Mouse (Mus musculus): ENCODE results near the gene Snx25. TPM values are rescaled to one million over a fixed set of nuclear protein-coding genes. Genes with fewer than 3 reads are reported as not detected.
A peak's percentile ranks its signal among the peaks of the same experiment; 100 is the strongest.

The Snx25 gene
- polyA plus RNA-seq, 1 experiment from 2014 or later = 5.8 TPM

DNA sequence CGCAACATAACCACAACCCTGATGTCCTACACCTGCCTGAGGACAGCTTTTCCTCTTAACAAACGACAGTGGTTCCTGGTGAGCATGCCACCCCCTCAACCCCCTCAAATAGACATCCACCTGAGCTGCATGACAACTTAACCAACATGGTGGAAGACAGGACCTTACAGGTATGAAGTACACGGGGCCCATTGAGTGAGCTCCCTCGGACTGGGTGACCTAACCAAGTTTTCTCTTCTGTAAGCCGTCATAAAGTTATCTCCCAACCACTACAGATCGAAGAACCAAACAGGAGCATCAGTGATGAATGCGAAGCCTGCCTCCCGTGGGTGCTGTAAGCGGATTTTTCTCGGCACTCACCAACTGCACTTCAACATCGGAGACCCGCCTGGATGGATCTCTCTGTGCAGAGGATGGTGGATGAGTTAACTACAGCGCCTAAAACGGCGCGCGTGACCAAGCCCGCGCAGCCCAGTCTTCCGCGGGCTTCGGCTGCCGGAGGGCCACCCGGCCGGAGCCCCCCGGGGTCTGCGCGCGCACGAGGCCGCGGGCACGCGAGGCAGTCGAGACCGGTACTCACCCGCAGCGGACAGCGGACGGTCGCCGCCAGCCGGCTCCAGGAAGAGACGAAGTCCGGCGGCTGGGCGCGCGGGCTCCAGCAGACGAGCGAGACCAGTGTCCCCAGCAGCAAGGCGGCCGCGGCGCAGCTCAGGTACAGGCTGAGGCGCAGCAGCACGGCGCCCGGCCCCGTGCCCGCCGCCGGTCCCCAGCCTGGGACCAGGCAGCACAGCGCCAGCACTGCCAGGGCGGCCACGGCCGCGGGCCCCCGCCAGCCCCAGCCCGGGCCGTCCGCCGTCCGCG lies 527 bp downstream of the Snx25 start, which contains the start of gene Cfap97:
Cfap97 (plus strand) TSS at position 570 of the 861 bp plus-strand sequence.
- H3K9ac ChIP-seq = peak within 1 kb of the TSS; percentile 93
- peak within 1 kb of the TSS; percentile 92 for H3K4me3 ChIP-seq
- 0 out of 2 replicates have a peak, but pooled peaks cover 6% of the 10 kb centered on the region for H3K27me3 ChIP-seq (replicated peaks)
- H3K27ac ChIP-seq (ENCODE audit: poor library complexity, severe bottlenecking) = peak within 1 kb of the TSS; percentile 62
- H3K36me3 ChIP-seq = no peaks in the 10 kb centered on the region
- peak; percentile 80 for ATAC-seq (ENCODE audit: insufficient number of reproducible peaks, low FRiP score)
- peaks cover 22% of the 10 kb centered on the region for H3K4me1 ChIP-seq (replicated peaks)
- peak within 1 kb of the TSS; percentile 95 for H3K4me2 ChIP-seq
- H3K9me3 ChIP-seq (replicated peaks) = no peaks in the 10 kb centered on the region
- 2% methylated on average over 73 of the region's 75 CpGs for WGBS

DNA sequence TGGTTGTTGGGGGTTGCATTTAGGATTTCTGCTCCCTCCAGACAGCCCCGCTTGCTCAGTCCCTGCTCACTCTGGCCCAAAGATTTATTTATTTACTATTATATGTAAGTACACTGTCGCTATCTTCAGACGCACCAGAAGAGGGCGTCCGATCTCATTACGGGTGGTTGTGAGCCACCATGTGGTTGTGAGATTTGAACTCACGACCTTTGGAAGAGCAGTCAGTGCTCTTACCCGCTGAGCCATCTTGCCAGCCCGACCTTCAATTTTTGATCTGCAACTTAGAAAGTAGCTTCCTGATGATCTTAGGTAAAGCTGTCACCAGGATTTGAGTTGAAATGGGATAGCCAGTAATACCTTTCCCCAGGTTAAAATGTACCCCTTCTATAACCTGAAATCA lies 2.2 kb downstream of the Snx25 start:
- H3K4me2 ChIP-seq = no peak overlapping the region
- H3K4me1 ChIP-seq (replicated peaks) = peaks cover 26% of the 10 kb centered on the region
- H3K4me3 ChIP-seq = no peak overlapping the region
- H3K9ac ChIP-seq = no peak overlapping the region
- no peaks in the 10 kb centered on the region for H3K9me3 ChIP-seq (replicated peaks)
- H3K36me3 ChIP-seq = no peaks in the 10 kb centered on the region
- H3K27me3 ChIP-seq (replicated peaks) = 0 out of 2 replicates have a peak, but pooled peaks cover 6% of the 10 kb centered on the region
- H3K27ac ChIP-seq (ENCODE audit: poor library complexity, severe bottlenecking) = no peak overlapping the region
- 80% methylated on average over 9 of the region's 9 CpGs for WGBS
- ATAC-seq (ENCODE audit: insufficient number of reproducible peaks, low FRiP score) = no peak

DNA sequence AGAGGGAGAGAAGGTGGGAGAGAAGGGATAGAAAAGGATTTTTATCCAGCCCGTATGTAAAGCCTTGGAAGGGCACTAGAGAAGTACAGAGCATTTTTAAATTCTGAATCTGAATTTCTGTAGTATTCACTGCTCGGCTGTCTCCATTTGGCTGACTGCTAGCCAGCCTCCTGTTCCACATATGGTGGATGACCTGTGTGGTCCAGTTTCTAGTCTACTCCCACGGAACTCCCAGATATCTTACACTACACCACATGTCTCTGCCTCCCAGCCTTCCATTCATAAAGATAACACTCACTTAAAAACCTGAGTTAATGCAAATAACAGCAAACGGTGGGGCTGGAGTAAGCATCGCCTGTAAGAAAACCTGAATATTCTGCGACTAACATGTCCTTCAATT lies 2.7 kb downstream of the Snx25 start:
- no peak overlapping the region for H3K4me3 ChIP-seq
- H3K9me3 ChIP-seq (replicated peaks) = no peaks in the 10 kb centered on the region
- no peaks in the 10 kb centered on the region for H3K36me3 ChIP-seq
- H3K4me2 ChIP-seq = no peak overlapping the region
- H3K4me1 ChIP-seq (replicated peaks) = peaks cover 26% of the 10 kb centered on the region
- WGBS = 75% methylated on average over 6 of the region's 6 CpGs
- no peak overlapping the region for H3K27ac ChIP-seq (ENCODE audit: poor library complexity, severe bottlenecking)
- H3K27me3 ChIP-seq (replicated peaks) = 0 out of 2 replicates have a peak, but pooled peaks cover 2% of the 10 kb centered on the region
- no peak overlapping the region for H3K9ac ChIP-seq
- no peak for ATAC-seq (ENCODE audit: insufficient number of reproducible peaks, low FRiP score)

DNA sequence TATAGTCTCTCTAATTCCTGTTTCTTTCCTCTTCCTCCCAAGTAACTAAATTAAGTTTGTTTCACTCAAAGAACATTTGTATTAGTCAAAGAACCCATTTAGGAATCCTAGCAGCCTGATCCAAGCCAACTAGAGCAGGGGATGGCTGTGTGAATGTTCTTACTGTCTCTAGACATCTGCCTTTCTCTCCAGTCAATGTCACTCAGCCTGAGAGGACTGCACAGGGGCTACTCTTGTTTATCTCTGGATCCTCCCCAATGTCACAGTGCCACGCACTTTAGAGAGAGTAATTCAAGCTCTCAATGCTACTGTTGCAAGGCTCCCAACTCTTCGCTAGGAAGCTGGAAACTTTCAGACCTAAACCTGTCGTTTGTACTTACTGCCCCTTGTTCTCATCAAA lies 5.8 kb downstream of the Snx25 start:
- H3K27me3 ChIP-seq (replicated peaks) = no peaks in the 10 kb centered on the region
- no peaks in the 10 kb centered on the region for H3K9me3 ChIP-seq (replicated peaks)
- peaks cover 31% of the 10 kb centered on the region for H3K4me1 ChIP-seq (replicated peaks)
- no peak for ATAC-seq (ENCODE audit: insufficient number of reproducible peaks, low FRiP score)
- WGBS = 14% methylated on average over 3 of the region's 3 CpGs
- H3K27ac ChIP-seq (ENCODE audit: poor library complexity, severe bottlenecking) = no peak overlapping the region
- 0 out of 2 replicates have a peak overlapping the region, but pooled peaks have one; percentile 3 for H3K4me2 ChIP-seq
- 0 out of 2 replicates have a peak overlapping the region, but pooled peaks have one; percentile 13 for H3K9ac ChIP-seq
- no peaks in the 10 kb centered on the region for H3K36me3 ChIP-seq
- H3K4me3 ChIP-seq = no peak overlapping the region

DNA sequence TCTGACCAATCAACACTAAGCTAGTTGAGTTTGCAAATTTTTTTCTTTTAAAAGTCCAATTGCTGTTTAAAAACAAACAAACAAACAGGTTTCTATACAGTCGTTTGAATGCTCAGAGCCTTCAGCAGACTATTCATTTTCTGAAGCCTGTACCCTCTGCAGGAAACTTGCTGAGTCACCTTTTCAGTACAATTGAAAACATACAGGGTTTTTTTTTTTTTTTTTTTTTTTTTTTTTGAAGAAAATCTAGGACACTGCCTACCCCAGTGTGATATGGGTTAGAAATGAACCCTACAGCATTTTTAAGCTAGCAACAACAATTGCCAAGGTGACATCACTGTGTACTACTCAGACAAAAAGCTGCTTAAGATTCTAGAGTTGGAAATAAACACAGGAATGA lies 8.0 kb downstream of the Snx25 start:
- Histone ChIP-seq H3K9ac (no peak overlapping the region), H3K27me3 (replicated peaks) (no peaks in the 10 kb centered on the region), H3K4me3 (no peak overlapping the region), H3K4me2 (no peak overlapping the region), H3K27ac (ENCODE audit: poor library complexity, severe bottlenecking) (no peak overlapping the region), H3K9me3 (replicated peaks) (no peaks in the 10 kb centered on the region), H3K4me1 (replicated peaks) (peaks cover 25% of the 10 kb centered on the region), H3K36me3 (no peaks in the 10 kb centered on the region)
- peak; percentile 72; the same call in 1 of the 2 replicates for ATAC-seq (ENCODE audit: insufficient number of reproducible peaks, low FRiP score)
- WGBS = 32% methylated on average over 1 of the region's 1 CpGs

DNA sequence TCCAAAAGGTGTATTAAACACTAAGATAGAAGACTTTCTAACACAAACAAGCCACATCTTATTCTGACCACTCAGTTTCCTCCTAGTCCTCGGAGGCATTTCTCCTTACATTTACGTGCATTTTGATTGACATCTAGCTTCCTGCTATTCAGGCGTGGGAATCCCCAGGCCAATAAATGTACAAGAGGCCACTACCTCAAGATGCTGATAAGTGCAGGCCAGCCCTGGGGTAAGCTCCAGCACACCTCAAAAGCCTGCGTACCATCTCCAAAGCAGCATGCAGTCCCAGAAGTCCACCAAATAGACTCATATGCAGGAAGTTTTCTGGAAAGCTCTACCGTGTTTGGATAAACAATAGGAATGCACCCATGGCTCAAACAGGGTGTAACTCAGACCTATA lies 8.5 kb downstream of the Snx25 start:
- no peak for ATAC-seq (ENCODE audit: insufficient number of reproducible peaks, low FRiP score)
- no peak overlapping the region for H3K27ac ChIP-seq (ENCODE audit: poor library complexity, severe bottlenecking)
- no peaks in the 10 kb centered on the region for H3K36me3 ChIP-seq
- no peaks in the 10 kb centered on the region for H3K27me3 ChIP-seq (replicated peaks)
- H3K9me3 ChIP-seq (replicated peaks) = no peaks in the 10 kb centered on the region
- H3K4me2 ChIP-seq = no peak overlapping the region
- WGBS = 49% methylated on average over 5 of the region's 5 CpGs
- H3K4me1 ChIP-seq (replicated peaks) = peaks cover 25% of the 10 kb centered on the region
- no peak overlapping the region for H3K9ac ChIP-seq
- H3K4me3 ChIP-seq = no peak overlapping the region

- no peak for ATAC-seq (ENCODE audit: insufficient number of reproducible peaks, low FRiP score)
- H3K27ac ChIP-seq (ENCODE audit: poor library complexity, severe bottlenecking) = no peak overlapping the region
- WGBS = 89% methylated on average over 4 of the region's 4 CpGs
- H3K4me2 ChIP-seq = no peak overlapping the region
- no peak overlapping the region for H3K9ac ChIP-seq
- no peak overlapping the region for H3K4me3 ChIP-seq
- no peaks in the 10 kb centered on the region for H3K27me3 ChIP-seq (replicated peaks)
- no peaks in the 10 kb centered on the region for H3K9me3 ChIP-seq (replicated peaks)
- peaks cover 27% of the 10 kb centered on the region for H3K4me1 ChIP-seq (replicated peaks)
- H3K36me3 ChIP-seq = no peaks in the 10 kb centered on the region
Measured at GRCm38 (mm10) chr8:46142498-46143081, 9.4 kb downstream of the Snx25 start.

DNA sequence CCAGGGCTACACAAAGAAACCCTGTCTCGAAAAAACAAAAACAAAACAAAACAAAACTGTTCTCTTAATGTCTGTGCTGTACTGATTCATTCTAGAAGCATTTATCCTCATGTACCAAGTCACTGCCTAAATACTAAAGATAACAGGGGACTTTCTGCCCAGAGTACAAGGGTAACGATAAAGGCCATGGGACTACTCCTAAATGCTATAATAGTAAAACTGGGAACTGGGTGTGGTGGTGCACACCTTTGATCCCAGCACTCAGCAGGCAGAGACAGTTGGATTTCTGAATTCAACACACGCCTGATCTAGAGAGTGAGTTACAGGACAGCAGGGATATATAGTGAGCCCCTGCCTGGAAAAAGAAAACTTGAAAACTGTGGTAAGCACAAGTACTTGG lies 10.3 kb downstream of the Snx25 start:
- Histone ChIP-seq H3K27me3 (replicated peaks) (no peaks in the 10 kb centered on the region), H3K9me3 (replicated peaks) (no peaks in the 10 kb centered on the region), H3K4me2 (no peak overlapping the region), H3K36me3 (no peaks in the 10 kb centered on the region), H3K9ac (no peak overlapping the region), H3K4me3 (no peak overlapping the region), H3K27ac (ENCODE audit: poor library complexity, severe bottlenecking) (no peak overlapping the region), H3K4me1 (replicated peaks) (peaks cover 22% of the 10 kb centered on the region)
- no peak for ATAC-seq (ENCODE audit: insufficient number of reproducible peaks, low FRiP score)
- 80% methylated on average over 3 of the region's 3 CpGs for WGBS

DNA sequence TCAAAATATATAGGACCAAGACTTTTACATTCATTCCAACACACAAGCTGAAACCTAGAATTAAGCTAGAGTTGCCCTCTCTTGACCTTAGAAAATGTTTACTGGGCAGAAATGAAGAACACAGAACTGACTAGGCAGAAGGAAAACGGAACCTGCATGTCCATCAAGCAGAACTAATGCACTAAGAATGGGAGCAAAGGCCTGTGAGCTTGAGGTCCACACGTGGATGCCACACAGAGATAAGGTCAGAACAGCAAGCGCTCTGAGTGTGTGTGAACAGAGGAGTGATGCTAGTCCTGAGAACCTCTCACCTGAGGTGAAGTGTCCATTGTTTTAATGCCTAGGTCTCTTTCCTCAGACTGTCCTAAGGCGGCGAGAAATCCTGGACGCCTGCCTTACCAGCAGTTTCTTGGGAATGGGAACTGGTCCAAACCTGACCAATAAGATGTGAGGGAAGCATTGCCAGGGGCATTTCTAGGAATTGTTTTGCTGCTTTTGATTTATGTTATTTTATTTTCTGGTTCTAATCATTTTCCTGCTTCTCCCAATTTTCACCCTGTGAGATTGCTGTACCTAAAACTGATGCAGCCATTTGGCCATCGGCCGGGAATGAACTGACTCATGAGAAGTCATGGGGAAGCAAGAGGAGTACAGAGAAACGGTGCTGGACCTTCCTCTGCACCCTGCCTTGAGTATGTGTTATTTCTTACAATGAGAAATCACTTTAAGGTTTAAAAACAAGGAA lies 11.4 kb downstream of the Snx25 start:
- ATAC-seq (ENCODE audit: insufficient number of reproducible peaks, low FRiP score) = no peak
- Histone ChIP-seq H3K9me3 (replicated peaks) (no peaks in the 10 kb centered on the region), H3K27me3 (replicated peaks) (no peaks in the 10 kb centered on the region), H3K4me1 (replicated peaks) (peaks cover 15% of the 10 kb centered on the region), H3K4me2 (no peak overlapping the region), H3K9ac (no peak overlapping the region), H3K27ac (ENCODE audit: poor library complexity, severe bottlenecking) (no peak overlapping the region), H3K4me3 (no peak overlapping the region), H3K36me3 (no peaks in the 10 kb centered on the region)
- WGBS = 77% methylated on average over 9 of the region's 9 CpGs

DNA sequence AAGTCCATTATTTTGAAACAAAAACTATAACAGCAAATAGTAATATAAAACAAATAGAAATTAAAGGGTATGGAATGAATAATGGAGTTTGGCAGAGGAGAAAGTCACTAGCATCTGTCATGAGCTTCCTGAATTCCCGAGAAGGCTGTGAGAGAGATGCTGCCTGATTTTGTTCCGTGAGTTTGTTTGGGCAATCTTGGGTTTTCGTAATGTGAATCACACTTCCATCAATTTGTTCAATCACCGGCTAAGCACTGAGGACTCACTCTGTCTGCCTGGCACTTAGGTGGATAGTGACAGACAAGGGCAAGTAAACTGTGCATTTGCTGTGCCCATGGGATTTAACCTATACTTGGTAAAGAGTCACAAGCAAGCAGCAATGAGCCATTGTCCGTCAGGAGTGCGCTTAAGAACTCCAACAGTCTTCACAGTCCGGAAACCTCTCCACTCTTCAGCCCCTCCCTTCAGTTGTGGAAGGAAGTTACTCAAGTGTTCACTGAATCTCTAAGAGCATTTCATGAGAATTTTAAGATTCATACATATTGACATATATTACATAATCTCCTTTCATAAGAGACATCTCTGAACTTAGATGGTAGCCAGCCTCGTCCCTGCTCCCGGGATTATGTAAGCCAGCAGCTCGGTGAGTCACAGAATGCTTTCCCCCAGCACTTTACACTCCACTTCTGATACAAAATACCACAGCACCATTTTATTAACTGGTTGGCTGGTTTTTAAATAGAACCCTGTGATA lies 13.9 kb downstream of the Snx25 start:
- H3K4me1 ChIP-seq (replicated peaks) = peaks cover 7% of the 10 kb centered on the region
- no peaks in the 10 kb centered on the region for H3K27me3 ChIP-seq (replicated peaks)
- H3K36me3 ChIP-seq = peaks cover 7% of the 10 kb centered on the region
- 74% methylated on average over 10 of the region's 10 CpGs for WGBS
- ATAC-seq (ENCODE audit: insufficient number of reproducible peaks, low FRiP score) = no peak
- no peak overlapping the region for H3K4me3 ChIP-seq
- no peak overlapping the region for H3K9ac ChIP-seq
- H3K27ac ChIP-seq (ENCODE audit: poor library complexity, severe bottlenecking) = no peak overlapping the region
- H3K9me3 ChIP-seq (replicated peaks) = 0 out of 2 replicates have a peak, but pooled peaks cover 5% of the 10 kb centered on the region
- H3K4me2 ChIP-seq = no peak overlapping the region
